Mouse (Mus musculus): ENCODE results near the gene Gm9936.
A peak's percentile ranks its signal among the peaks of the same experiment; 100 is the strongest.
"Not testable (repeated sequence)": the region's sequence is repeated elsewhere in the genome, so short reads cannot be mapped to it uniquely, and the experiment has no call there.

The Gm9936 gene

DNA sequence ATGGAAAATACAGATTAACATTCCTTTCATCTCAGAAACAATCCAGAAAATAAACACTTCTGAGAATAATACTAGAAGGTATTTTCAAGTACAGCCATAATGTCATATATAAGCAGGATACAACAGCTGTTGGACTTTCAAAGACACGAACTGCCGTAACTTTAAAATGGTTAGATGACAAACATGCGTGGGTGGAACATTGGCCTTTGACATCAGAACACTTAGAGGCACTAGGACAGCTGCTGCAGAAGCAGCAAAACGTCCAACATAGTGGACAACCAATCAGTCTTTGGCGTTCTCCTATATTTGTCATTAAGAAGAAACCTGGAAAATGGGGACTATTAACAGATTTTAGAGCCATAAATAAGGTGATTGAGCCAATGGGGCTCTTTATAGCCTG, 18.0 kb downstream of the Gm9936 start:
- not testable (repeated sequence) for DNase-seq (ENCODE audit: low spot score in 2 of 2)

DNA sequence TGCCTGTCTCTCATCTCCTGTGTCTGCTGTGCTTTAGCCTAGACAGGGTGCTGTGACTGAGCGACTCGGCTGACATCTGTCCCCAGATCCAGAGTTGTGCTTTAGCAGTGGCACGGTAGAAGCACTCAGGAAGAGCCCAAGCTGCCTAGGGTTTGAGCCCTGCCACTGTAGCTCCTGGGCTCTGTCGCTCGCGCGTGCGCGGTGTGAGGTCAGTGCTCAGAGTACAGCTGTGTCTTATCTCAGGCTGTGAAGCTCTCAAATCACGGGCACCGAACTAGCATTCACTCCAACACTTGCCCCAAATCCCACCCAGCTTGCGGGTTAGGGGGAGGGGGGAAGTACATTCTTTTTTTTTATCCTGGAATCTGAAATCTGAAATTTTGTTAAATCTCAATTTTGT, 21.6 kb downstream of the Gm9936 start:
- DNase-seq (ENCODE audit: low spot score in 2 of 2): no peak

DNA sequence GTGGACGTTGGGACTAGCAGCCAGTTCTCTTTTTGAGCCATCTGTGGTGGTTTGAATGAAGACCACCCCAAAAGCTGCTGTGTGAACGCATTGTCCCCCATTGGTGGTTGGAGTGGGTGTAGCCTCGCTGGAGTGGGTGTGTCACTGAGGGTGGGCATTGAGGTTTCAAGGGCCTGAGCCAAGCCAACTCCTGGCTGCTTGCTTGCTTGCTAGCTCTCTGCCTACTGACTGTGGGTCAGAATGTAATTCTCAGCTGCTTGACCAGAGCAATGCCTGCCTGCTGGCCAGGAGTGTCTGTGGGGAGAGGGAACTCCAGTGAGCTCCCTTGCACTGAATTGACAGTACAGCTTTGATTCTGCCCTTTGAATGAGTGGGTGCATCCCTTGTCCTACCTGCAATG, 28.7 kb downstream of the Gm9936 start:
- DNase-seq (ENCODE audit: low spot score in 2 of 2): no peak

DNA sequence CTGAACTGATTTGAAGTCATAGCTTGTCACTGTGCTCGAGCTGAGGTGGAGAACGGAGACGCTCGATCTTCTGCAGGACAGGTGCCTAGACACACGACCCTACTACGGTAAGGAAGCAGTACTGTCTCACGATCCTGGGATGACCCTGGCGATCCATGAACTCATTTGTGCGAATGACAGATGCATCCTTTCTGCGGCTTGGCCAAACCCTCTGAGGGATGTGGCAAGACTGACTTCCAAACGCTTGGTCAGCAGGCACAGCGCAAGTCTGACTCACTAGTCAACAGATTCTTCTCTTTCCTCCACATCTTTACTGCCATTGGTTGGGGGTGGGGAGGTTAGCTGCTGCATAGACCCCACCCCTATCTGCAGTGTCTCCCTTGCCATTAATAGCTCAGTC, 31.1 kb downstream of the Gm9936 start:
- no peak for DNase-seq (ENCODE audit: low spot score in 2 of 2)

DNA sequence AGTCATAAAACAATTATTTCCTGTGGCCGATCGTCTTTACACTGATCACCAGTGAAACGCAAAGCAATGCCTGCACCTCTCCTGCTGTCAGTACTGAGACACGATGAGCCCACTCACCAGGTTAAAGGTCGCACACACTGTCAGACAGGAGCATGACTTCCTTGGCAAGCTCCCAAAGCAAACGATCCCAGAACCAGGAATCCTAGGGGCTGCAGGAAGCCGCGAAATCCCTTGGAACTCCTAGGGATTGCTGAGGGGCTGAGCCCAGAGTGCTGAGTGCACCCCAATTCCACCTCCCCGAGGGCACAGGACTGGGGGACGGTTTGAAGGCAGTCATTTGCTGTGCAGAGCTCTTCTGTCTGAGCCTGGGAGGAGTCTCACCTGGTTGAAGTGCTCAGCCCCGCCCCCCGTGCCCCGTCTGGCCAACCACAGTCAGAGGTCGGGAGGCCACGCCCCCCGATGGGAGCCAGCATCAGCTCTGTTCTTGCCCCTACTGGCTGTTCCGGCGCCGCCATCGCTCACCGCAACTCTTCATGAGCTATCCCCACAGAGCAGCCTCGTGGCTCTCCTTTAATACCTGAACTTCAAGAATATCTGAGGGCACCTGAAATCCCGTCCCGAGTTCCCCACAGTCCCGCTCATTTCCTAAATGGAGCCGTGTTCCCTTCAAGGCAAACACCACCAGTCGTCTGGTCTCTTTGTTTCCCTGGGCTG, 32.3 kb downstream of the Gm9936 start:
- DNase-seq (ENCODE audit: low spot score in 2 of 2): no peak

DNA sequence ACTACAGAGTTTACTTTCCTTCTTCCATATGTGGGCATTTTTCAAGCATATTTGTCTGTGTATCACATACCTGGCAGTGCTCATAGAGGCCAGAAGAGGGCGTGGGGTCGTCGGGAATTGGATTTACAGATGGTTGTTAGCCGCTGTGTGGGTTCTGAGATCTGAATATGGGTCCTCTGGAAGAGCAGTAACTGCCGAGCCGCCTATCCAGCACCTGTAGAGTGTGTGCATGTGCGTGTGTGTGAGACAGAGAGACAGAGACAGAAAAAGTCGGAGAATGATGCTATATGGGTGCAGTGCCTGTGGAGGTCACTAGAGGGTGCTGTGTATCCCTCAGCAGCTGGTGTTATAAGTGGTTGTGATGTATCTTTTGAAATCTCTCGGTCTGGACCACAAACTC, 34.3 kb downstream of the Gm9936 start:
- peak in 1 of 2 experiments; percentile 67 for DNase-seq (ENCODE audit: low spot score in 2 of 2)

DNA sequence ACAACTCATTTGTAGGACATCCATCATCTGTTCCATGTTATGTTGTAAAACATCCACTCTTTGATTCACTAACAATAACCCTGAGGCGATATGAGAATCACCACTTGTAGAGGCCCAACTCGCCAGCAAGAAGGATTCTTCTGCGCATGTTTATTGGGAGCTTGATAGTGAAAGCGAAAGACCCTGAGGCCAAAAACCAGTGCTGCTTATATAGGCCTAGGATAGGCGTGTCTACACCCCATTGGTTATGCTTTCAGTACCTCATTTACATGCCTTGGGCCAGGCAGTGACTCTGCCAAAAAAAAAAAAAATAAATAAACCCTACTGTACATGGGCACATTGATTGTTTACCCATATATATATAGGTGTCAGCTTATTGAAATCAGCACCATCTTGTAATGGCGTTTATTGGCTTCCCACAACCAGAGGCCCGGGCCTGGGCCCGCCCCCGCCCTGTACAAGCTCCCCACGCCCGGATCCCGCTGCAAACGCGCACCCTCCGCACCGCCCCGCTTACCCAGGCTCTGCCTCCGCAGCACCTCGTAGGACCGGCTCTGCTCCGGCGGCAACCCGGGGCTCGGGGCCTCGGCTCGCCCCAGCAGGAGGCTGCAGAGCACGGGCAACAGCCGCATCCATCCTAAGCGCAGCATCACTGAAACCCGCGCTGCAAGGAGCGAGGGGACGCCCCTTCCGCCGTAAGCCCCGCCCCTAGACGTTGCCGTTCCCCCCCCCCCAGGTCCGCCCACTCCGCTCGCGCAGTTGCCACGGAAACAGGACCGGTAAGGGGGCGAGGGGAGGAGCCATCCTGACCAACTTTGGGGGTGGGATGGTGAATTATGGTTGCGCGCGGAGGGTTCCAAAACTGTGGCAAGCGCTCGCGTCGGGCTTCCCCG, 35.4 kb downstream of the Gm9936 start, which contains the start of gene 1500011B03Rik:
TSS of gene 1500011B03Rik (minus strand) at position 673 of the 893 bp plus-strand sequence.
- peak in 1 of 2 experiments; percentile 72 for DNase-seq (ENCODE audit: low spot score in 2 of 2)

DNA sequence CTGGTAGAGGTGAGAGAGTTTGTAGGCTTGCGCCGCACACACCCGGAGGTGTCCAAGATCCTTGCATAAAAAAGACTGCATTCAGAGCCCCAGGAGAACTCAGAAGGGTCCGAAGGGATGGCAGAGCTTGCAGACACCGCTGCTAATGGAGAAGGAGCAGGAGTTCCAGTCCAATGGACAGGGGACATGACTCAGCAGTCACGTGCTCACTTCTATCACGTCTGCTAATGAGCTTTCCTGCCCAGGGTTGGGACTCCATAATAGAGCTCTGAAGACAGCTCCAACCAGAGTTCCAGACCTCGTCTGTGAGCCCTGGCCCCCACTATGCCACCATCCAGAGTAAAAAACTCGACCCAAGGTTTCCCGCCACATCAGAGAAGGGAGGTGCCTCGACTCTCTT, 40.4 kb downstream of the Gm9936 start:
- DNase-seq (ENCODE audit: low spot score in 2 of 2): no peak

DNA sequence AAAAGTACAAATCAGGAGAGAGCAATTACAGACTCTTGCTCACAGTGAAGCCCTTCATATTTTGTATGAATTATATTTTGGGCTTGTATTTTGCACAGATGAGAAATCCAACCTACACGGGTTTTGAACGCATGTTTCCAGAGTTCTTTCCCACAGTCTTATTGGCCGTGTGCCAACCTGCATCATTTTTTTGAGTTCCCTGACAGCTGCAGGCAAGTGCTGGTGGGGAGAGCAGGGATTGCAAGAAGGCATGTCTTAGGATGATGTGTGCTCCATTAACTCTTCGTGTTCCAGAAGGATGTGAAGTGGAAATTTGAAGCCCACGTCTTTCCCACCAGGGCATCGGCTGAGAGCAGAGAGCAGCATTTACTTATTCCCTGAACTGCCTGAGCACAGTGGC, 41.9 kb downstream of the Gm9936 start:
- DNase-seq (ENCODE audit: low spot score in 2 of 2): no peak

DNA sequence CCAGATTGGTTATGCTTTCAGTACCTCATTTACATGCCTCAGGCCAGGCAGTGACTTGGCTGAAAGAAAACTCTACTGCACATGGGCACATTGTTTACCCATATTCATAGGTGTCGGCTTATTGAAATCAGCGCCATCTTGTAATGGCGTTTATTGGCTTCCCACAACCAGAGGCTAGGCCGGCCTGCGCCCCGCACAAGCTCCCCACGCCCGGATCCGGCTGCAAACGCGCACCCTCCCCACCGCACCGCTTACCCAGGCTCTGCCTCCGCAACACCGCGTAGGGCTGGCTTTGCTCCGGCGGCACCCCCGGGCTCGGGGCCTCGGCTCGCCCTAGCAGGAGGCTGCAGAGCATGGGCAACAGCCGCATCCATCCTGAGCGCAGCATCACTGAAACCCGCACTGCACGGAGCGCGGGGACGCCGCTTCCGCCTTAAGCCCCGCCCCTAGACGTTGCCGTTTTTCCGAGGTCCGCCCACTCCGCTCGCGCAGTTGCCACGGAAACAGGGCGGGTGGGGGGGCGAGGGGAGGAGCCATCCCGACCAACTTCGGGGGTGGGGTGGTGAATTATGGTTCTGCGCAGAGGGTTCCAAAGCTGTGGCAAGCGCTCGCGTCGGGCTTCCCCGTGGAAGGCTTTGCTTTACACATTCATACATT, 44.8 kb downstream of the Gm9936 start:
- peak; percentile 79 to 87 for DNase-seq (ENCODE audit: low spot score in 2 of 2)

DNA sequence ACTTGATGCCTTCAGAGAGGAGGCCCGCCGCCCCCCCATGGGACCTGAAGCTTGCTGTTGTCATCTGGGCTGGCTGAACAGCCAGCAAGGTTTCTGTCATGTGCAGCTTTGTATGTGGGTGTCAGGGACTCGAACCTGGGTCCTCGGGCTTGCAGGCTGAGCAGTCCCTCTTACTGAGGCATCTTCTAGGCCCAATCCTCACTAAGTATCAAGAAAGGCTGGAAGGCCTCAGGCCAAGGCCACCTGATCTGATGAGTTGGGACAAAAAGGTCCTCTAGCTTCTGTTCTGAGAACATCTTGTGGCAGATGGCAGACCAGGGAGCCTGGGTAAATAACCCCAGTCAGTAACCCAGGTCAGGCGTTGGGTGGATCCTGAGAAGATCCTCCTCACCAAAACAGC, 48.7 kb downstream of the Gm9936 start:
- no peak for DNase-seq (ENCODE audit: low spot score in 2 of 2)

DNA sequence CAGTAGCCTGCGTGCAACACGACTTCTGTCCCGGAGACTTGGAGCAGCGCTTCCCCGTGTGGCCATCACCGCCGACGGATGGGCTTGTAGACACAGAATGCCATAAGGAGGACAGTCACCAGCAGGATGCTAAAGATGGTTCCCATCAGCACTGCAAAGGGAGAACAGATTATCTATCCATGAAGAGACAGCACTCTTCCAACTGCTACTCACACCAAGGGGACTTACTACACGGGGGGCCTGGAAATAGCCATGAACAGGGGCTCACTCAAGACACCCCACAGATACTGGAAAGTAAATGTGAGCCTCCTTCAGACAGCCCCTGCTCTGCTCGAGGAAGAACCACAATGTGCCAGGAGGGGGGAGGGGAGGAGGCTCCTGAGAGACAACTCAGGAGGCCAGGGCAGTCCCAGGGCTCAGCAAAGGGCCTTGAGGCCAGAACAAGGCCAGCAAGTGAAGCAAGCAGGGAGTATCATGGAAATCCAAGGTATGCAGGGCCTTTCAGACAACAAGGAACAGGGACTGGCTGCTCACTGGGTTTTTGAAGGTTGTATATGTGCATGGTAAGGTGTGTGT, 49.2 kb downstream of the Gm9936 start:
- no peak for DNase-seq (ENCODE audit: low spot score in 2 of 2)

DNA sequence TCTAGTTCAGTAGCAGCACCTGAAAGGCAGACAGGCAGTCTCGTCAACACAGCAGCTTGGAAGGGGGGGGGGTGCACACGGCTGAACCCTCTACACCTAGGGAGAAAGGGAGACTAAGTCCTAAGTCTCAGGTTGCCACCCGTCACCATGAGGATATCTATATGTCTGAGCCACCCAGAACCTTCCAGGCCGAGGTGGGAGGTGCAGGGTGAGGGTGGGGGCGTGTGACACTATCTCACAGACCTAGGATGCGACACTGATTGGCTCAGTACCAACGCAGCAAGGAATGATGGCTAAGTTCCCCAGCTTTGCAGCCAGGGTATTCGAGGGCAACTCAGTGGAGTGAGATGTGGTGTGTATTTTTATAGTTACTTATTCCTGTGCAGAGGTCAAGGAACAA, 50.1 kb downstream of the Gm9936 start:
- no peak for DNase-seq (ENCODE audit: low spot score in 2 of 2)

DNA sequence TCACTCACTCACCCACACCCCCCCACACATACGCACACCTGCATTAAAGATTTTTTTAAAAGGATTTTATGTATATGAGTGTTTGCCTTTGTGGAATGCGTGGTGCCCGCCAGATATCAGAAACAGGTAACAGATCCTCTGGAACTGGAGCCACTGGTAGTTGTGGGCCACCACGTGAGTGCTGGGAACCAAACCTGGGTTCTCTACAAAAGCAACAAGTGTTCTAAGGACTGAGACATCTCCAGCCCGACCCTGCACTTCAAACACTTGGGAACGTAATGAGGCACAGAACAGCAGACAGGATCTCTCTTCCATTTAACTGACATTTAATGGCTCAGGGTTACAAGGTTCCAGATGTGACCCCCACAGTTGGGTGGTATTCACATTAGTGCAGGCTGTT, 50.6 kb downstream of the Gm9936 start:
- DNase-seq (ENCODE audit: low spot score in 2 of 2): no peak

DNA sequence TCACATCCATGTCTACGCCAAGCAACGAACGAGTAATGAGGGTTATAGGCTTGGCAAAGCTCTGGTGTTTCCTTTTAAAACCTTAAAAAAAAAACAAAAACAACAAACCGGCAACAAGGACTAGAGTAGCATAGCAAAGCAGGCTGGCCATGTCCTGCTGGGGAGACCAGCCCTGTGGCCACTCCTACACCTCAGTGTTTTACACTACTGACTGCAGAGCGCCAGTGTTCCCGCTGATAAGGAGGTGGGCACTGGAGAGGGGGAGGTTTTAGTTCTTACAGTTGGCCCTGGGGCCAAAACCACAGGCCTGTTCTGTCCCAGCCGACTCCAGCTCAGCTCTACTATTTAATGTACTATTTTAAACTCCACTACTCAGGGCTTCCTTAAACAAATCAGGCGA, 51.0 kb downstream of the Gm9936 start:
- DNase-seq (ENCODE audit: low spot score in 2 of 2): no peak

DNA sequence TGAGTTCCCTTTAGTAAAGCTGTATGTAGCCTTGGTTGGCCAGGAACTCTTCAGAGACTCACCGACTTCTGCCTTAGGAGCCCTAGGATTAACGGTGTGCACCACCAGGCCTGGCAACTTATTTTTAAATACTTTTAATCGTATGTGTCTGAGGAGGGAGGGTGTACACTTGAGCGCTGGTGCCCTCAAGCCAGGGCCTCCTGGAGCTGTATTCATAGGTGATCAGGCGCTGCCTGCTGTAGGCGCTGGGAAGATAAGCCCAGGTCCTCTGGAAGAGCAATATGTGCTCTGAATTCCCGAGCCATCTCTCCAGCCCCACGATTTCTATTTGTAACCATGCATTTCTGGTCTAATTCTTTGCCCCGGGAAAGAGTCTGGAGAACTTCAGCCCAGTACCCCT, 51.4 kb downstream of the Gm9936 start:
- no peak for DNase-seq (ENCODE audit: low spot score in 2 of 2)

DNA sequence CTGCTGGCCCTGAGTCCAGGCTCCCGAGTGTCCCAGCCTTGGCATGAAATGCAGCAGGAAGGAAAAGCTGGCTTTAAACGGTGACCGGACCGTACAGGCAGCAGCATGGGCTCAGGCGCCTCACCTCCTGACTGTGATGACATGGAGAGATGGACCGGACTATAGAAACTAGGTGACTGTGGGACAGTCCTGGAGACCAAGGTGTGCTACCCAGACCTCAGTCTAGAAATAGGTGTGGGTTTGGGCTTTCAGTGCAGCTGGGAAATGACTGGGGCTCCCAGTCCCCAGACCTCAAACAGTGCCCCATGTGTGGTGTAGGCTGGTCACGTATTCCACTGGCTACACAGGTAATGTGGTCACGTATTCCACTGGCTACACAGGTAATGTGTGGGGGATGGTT, 51.8 kb downstream of the Gm9936 start:
- no peak for DNase-seq (ENCODE audit: low spot score in 2 of 2)
